Mouse (Mus musculus) frontal cortex, postnatal 25 days (tissue): Measurements from ENCODE around the gene Mxra7.

Source experiments
- DNase-seq, 2 experiments: peaks; one replicate each; pipeline ENCODE4 v3.0.0; 2022; ENCODE audit warnings: low spot score in 2 of 2

The Mxra7 gene

DNA sequence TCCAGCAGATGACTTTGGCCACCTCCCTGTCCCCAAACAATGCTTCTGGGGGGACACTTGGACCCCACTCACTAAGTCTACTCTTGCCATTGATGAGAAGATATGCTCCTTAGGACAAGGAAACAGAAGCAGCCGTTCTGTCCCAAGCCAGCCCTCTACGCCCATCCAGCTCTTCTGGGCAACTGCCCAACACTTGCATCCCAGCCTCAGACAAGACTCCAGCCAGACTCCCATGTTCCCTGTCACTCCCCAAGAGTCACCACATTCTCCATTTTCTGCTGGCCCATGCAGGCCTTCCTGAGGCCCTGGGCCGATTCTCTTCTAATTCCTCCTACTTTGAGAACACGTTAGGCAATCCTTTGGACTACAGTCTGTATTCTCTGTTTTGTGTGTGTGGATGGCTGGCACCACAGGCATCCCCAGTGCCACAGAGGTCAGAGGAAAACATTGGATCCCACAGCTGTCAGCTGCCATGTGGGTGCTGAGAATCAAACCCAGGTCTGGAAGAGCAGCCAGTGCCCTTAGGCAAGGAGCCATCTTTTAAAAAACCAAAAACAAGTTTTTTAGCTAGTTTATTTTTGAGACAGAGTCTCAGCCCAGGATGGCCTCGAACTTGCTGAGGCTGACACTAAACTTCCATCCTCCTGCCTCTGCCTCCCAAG, 7.8 kb downstream of the Mxra7 start:
- DNase-seq, result no peak

GRCm38 (mm10) chr11:116818722-116819121, 9.1 kb downstream of the Mxra7 start:
- no peak for DNase-seq

DNA sequence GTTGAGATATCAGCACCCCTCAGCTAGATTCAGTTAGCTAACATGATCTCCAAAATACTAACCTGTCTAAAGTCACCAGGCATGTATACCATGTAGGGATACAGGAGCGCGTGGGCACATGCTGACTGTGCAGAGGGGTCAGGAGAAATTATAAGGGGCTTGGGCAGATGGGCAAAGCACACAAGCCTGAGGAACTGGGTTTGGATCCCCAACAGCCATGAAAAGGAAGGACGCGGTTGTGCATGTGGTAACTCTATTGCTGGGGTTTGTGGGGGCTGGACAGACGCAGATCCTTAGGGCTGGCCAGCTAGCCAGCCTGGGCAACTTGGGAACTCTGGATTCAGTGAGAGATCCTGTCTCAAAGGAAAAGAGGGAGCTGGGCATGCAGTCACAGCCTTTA, 10.3 kb downstream of the Mxra7 start:
- DNase-seq, result no peak

GRCm38 (mm10) chr11:116816769-116817168, 11.1 kb downstream of the Mxra7 start:
- no peak for DNase-seq

GRCm38 (mm10) chr11:116814884-116815415, 12.9 kb downstream of the Mxra7 start:
- DNase-seq, result no peak

DNA sequence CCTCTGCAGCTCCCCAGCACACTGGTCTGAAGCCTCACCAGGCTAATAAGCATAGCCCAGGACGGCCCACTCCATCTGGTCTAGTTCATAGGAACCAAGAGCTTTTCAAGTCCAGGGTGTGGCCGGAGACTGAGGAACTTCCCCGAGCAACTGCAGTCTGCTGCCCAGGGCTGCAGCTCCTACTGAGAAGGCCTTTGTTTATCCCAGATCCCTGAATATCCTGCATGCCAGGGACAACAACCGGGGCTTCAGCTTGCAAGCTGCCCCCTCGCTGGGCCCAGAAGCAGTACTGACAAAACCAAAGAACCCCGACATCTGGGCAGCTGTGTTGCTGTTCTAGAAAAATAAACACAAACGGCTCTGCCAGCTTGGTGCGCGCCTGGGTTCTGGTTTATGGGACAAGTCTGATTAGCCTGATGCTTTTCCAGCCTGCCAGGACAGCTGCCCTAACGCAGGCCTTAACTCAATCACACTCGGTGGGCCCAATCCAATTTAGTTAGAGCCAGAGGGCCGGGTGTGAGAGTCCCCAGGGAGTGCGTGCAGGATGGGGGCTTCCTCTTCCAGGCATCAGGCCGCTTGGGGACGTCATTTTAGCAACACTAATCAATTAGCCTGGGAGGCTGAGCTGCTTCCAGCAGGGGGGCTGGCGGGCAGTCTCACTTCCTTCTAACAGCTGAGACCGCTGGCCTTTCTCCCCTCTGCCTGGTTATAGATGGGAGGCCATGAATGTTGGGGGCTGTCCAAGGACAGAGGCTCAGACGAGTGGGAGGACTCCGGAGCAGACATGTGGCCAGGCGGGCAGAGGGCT, 13.6 kb downstream of the Mxra7 start:
- no peak for DNase-seq

DNA sequence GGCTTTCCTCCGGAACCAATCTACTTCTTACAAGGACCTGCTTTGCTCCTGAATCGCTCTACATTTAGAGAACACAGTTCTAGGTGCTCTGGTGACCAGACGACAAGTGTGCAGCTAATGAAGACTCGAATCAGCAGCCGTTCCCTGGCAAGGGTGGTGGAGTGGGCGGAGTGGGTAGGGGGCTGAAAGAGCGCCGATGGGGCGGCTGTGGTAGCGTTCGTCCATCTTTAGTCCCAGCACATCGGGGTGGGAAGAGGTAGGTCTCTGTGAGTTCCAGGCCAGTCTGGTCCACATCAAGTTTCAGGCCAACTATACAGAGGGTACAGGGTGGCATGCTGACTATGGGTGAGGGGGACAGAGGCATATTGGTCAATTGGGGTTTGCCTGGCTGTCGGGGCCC, 14.2 kb downstream of the Mxra7 start:
- DNase-seq, result no peak

DNA sequence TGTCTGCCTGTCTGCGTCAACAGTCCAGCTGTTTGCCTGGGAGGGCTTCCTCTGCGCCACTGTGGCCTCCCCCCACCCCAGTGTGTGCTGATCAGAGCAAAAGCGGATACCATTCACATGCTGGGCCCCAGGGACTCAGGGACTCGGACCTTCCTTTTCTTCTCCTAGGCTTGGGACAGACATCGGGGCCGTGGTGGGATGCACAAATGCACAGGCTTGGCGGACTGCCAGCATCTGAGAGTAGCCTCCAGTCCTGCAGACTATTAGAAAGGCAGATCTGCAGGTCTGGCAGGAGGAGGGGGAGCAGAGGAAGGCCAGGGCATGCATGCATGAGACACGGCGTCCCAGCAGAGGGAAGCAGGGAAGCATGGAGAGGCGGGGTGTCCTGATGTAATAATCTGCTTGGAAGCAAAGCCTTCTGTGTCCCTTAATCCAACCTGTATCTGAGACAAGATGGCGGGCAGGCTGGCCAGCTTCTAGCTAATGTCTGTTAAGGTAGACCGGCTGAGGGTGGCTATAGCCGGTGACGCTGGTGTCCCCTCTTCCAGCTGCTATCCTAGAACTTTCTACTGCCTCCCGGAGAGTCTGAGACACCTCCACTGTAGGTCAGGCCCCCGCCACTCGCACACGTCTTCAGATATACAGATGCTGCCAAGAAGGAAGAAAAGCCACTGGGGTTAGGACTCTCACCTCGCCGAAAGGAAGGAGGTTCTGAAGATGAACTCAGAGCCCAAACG, 14.9 kb downstream of the Mxra7 start:
- DNase-seq, result no peak

- peak; percentile 37 to 58 for DNase-seq
Observed at GRCm38 (mm10) chr11:116810983-116811901, 16.6 kb downstream of the Mxra7 start.

DNA sequence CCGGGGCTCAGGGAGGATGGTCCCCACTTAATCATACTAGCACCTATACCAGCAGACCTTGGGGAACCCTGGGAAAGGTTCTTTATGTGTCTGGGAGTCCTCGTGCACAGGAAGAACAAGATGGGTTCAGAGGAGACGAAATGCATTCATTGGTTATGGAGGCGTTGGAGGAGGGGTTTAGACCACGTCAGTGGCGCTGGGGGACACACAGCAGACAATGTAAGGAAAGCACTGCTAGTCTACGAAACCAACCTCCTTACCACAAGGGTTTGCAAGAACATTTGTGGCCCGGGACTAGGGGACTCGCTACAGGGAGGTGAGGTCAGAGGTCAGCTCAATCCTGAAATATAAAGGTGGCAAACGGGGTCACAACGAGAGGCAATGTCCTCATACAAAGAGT, 17.3 kb downstream of the Mxra7 start:
- no peak for DNase-seq

- DNase-seq, result no peak
Observed at GRCm38 (mm10) chr11:116809520-116809919, 18.3 kb downstream of the Mxra7 start.

- no peak for DNase-seq
Observed at GRCm38 (mm10) chr11:116808811-116809395, 18.9 kb downstream of the Mxra7 start.

- DNase-seq, result peak; percentile 87
Observed at GRCm38 (mm10) chr11:116807938-116808606, 19.8 kb downstream of the Mxra7 start.

GRCm38 (mm10) chr11:116807526-116807925, 20.3 kb downstream of the Mxra7 start:
- DNase-seq, result no peak

- no peak for DNase-seq
Observed at GRCm38 (mm10) chr11:116807116-116807515, 20.7 kb downstream of the Mxra7 start.

DNA sequence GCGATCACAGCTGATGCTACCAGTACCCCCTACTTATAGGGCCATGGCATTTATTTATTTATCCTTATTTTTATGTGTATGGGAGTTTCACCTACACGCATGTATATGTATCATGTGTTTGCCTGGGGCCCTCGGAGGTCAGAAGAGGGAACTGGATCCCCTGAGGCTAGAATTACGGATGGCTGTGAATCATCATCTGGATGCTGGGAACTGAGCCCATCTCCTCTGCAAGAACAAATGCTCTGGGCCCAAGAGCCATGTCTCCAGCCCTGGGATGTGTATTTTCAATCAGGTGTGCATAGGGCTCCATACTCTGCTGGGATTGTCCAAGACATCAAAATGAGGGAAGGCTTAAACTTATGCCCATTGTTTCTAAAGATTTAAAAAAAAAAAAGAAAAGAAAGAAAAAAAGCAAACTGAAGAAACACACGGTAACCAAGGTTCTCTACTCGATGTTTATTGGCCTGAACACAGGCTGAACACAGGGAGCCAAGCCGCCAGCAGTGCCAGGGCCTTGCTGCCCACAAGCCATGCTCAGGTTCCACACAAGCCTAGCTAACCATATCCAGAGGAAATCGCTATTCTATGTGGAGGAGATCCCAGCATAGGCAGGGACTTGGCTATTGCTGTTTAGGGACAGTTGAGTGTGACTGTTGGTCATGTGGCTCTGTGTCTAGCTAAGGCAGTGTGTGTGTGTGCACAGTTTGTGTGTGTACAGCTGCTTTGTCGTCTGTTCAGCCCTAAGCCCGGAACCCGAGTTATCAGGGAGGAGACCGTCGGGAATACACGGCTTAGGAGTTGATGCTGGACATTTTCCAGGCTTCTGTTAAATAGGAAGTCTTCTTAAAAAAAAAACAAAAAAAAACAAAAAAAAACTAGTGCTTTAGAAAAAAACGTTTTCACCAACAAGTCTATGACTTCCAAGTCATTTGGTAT, 21.4 kb downstream of the Mxra7 start:
- DNase-seq, result no peak

- DNase-seq, result no peak
Observed at GRCm38 (mm10) chr11:116802709-116803108, 25.1 kb downstream of the Mxra7 start.

GRCm38 (mm10) chr11:116801106-116801505, 26.7 kb downstream of the Mxra7 start:
- no peak for DNase-seq

- no peak for DNase-seq
Observed at GRCm38 (mm10) chr11:116799364-116799763, 28.5 kb downstream of the Mxra7 start.
